Mouse (Mus musculus) stomach, postnatal 0 days (tissue): ENCODE measurements around the gene Dact2. TPM values are rescaled to one million over a fixed set of nuclear protein-coding genes. Genes with fewer than 3 reads are reported as not detected.

ENCODE experiments used
- ATAC-seq: fragments of 200-750 bp; cut with Nextera tagmentation; 2 replicates; pipeline ENCODE4 v1.8.0; 2017; ENCODE audit not compliant: low FRiP score, low TSS enrichment
- DNase-seq: peaks from one replicate; pipeline ENCODE4 v3.0.0-alpha.2; 2016; ENCODE audit warnings: low spot score
- H3K27ac ChIP-seq: fragments of 300-500 bp; sonication (generic); replicated peaks from 2 replicates; pipeline ENCODE4 v1.5.1; 2014; ENCODE audit warnings: mild to moderate bottlenecking, control low read depth
- H3K27me3 ChIP-seq: fragments of 300-500 bp; sonication (generic); 2 replicates; pipeline ENCODE4 v1.6.1; 2014; ENCODE audit warnings: low read length; ENCODE audit not compliant: control insufficient read depth, insufficient read depth
- H3K36me3 ChIP-seq: fragments of 300-500 bp; sonication (generic); 2 replicates; pipeline ENCODE4 v1.6.1; 2014; ENCODE audit warnings: low read length, mixed read lengths; ENCODE audit not compliant: control insufficient read depth, insufficient read depth
- H3K4me1 ChIP-seq: fragments of 300-500 bp; sonication (generic); replicated peaks from 2 replicates; pipeline ENCODE4 v1.6.1; 2014; ENCODE audit warnings: antibody characterized with exemption; ENCODE audit not compliant: control insufficient read depth, insufficient read depth
- H3K4me2 ChIP-seq: fragments of 300-500 bp; sonication (generic); replicated peaks from 2 replicates; pipeline ENCODE4 v1.6.1; 2014; ENCODE audit warnings: low read depth, mild to moderate bottlenecking, control low read depth, moderate library complexity
- H3K4me3 ChIP-seq: fragments of 300-500 bp; sonication (generic); 2 replicates; pipeline ENCODE4 v1.5.1; 2014; ENCODE audit warnings: low read depth, low read length, control low read depth
- H3K9ac ChIP-seq: fragments of 300-500 bp; sonication (generic); 2 replicates; pipeline ENCODE4 v1.6.1; 2014; ENCODE audit warnings: mild to moderate bottlenecking, low read length, control low read depth, mixed read lengths
- H3K9me3 ChIP-seq: fragments of 300-500 bp; sonication (generic); 2 replicates; pipeline ENCODE4 v1.6.1; 2016; ENCODE audit warnings: low read length; ENCODE audit not compliant: control insufficient read depth
- CTCF ChIP-seq: IDR thresholded peaks from 2 replicates; pipeline ENCODE4 v1.5.1; 2016; ENCODE audit warnings: antibody characterized with exemption, low read depth, mild to moderate bottlenecking, moderate library complexity
- EP300 ChIP-seq: optimal IDR thresholded peaks from 2 replicates; pipeline ENCODE3; 2016; ENCODE audit warnings: antibody characterized with exemption
- WGBS: fragments of 180-500 bp; shearing (Covaris S2); extraction: QIAGEN DNeasy Blood & Tissue Kit; methylation state at CpG from one replicate; pipeline ENCODE4 v1.1.7; 2014; 5-methylcytosine and 5-hydroxymethylcytosine counted together
- polyA plus RNA-seq: library from polyadenylated mRNA; unstranded; fragments of >200 nt; fragmentation: Nextera tagmentation; extraction: Ambion mirVana; gene quantifications from 2 replicates; pipeline ENCODE4 v1.2.1, GENCODE M21; 2015

The Dact2 gene
- polyA plus RNA-seq, 1 experiment from 2014 or later: 1.8 TPM

DNA sequence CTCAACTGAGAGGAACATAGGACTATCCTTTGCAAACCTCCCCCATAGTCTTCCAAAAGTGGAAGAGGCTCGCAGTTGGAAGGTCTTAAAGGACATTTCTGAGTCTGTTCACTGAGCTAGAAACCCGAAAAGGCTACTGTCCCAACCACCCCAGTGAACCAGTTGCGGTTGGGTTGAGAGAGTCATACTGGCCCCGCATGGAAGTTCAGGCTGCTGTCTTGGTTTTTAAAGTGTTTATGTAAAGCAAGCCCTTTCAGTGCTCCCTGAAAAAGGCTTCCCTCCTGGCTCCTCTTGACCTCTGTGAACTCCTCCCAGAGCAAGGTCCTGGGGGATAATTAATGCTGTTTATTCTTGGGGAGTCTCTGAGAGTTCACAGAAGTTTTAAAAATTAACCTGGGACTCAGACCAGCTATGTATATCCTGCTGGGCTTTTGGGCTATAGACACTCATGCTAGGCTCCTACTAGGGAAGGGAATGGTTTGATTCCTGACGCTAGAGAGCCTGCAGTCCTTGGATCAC is 33.1 kb downstream of the Dact2 start:
- ATAC-seq (no peak), DNase-seq (no peak)
- Histone ChIP-seq H3K4me2 (no peak overlapping the region), H3K4me3 (no peak overlapping the region), H3K27me3 (no peaks in the 10 kb centered on the region), H3K27ac (no peak overlapping the region), H3K9me3 (no peaks in the 10 kb centered on the region), H3K4me1 (peaks cover 2% of the 10 kb centered on the region; the same call in 1 of the 2 replicates), H3K36me3 (no peaks in the 10 kb centered on the region), H3K9ac (no peak overlapping the region)
- 51% methylated on average over 5 of the region's 5 CpGs for WGBS
- TF ChIP-seq EP300 (no peak), CTCF (no peak)

DNA sequence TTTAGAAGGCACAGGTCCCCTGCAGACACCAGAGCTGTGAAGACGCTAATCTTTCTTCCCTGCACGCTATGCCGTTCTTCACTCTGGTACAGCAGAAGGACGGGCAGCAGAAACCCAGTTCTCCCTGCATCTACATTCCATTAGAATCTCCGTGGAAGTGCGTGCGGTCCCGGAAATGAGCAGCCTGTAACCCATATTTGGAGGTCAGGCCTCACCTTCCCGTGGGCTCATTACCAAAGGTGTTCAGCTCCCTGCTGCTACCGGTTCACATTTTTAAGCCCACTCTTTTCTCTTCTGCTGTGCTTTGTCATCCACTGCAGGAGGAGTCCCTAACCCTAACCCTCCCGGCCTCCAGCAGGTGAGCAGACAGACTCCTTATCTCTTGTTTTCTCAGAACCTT is 34.7 kb downstream of the Dact2 start:
- no peaks in the 10 kb centered on the region for H3K36me3 ChIP-seq
- H3K4me2 ChIP-seq: no peak overlapping the region
- H3K4me1 ChIP-seq: peaks cover 2% of the 10 kb centered on the region; the same call in 1 of the 2 replicates
- H3K9ac ChIP-seq: no peak overlapping the region
- ATAC-seq (no peak), DNase-seq (no peak)
- no peak overlapping the region for H3K27ac ChIP-seq
- 62% methylated on average over 11 of the region's 11 CpGs for WGBS
- TF ChIP-seq CTCF: no peak
- no peak for TF ChIP-seq EP300
- no peak overlapping the region for H3K4me3 ChIP-seq
- no peaks in the 10 kb centered on the region for H3K9me3 ChIP-seq
- H3K27me3 ChIP-seq: no peaks in the 10 kb centered on the region

DNA sequence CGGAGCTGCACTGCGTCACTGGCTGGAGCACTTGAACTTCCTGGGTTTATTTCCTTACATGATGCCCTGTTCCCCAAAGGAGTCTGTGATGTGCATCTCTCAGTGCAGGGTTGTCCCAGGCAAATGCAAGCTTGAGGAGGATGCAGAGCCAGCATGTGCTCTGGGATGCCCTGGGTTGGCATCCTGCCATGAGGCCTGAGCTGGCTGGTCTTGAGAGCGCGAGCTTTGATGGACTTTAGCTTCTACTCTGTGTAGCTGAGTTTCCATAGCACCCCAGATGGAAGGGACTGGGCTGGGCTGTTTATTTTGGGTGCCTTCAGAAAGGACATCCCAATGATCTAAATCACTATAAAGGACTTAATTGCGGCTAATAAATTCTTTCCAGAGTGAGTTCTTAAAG is 36.5 kb downstream of the Dact2 start:
- 54% methylated on average over 5 of the region's 5 CpGs for WGBS
- Histone ChIP-seq H3K4me3 (no peak overlapping the region), H3K27ac (no peak overlapping the region), H3K4me1 (0 out of 2 replicates have a peak, but pooled peaks cover under 1% of the 10 kb centered on the region), H3K4me2 (no peak overlapping the region), H3K27me3 (no peaks in the 10 kb centered on the region), H3K36me3 (no peaks in the 10 kb centered on the region), H3K9me3 (no peaks in the 10 kb centered on the region), H3K9ac (no peak overlapping the region)
- peak; percentile 26 for DNase-seq
- TF ChIP-seq EP300 (no peak), CTCF (no peak)
- peak; percentile 34; the same call in 1 of the 2 replicates for ATAC-seq

GRCm38 (mm10) chr17:14166746-14167432 is 37.2 kb downstream of the Dact2 start:
- TF ChIP-seq EP300 (no peak), CTCF (no peak)
- no peak for ATAC-seq
- no peak overlapping the region for H3K4me2 ChIP-seq
- H3K27me3 ChIP-seq: no peaks in the 10 kb centered on the region
- H3K4me3 ChIP-seq: no peak overlapping the region
- no peaks in the 10 kb centered on the region for H3K9me3 ChIP-seq
- no peaks in the 10 kb centered on the region for H3K4me1 ChIP-seq
- no peak for DNase-seq
- no peak overlapping the region for H3K27ac ChIP-seq
- WGBS: 42% methylated on average over 6 of the region's 6 CpGs
- no peak overlapping the region for H3K9ac ChIP-seq
- no peaks in the 10 kb centered on the region for H3K36me3 ChIP-seq

GRCm38 (mm10) chr17:14165934-14166610 is 38.0 kb downstream of the Dact2 start:
- TF ChIP-seq CTCF (no peak), EP300 (no peak)
- 53% methylated on average over 9 of the region's 9 CpGs for WGBS
- DNase-seq: no peak
- Histone ChIP-seq H3K27me3 (no peaks in the 10 kb centered on the region), H3K4me2 (no peak overlapping the region; the same call in 1 of the 2 replicates), H3K9ac (no peak overlapping the region), H3K9me3 (no peaks in the 10 kb centered on the region), H3K4me1 (no peaks in the 10 kb centered on the region), H3K27ac (no peak overlapping the region), H3K4me3 (no peak overlapping the region), H3K36me3 (no peaks in the 10 kb centered on the region)
- no peak for ATAC-seq

- TF ChIP-seq CTCF: no peak
- TF ChIP-seq EP300: no peak
- H3K4me3 ChIP-seq: no peak overlapping the region
- no peaks in the 10 kb centered on the region for H3K4me1 ChIP-seq
- H3K9me3 ChIP-seq: no peaks in the 10 kb centered on the region
- no peaks in the 10 kb centered on the region for H3K36me3 ChIP-seq
- H3K9ac ChIP-seq: no peak overlapping the region
- H3K27ac ChIP-seq: no peak overlapping the region
- ATAC-seq (no peak; the same call in 1 of the 2 replicates), DNase-seq (no peak)
- WGBS: 11% methylated on average over 10 of the region's 10 CpGs
- no peaks in the 10 kb centered on the region for H3K27me3 ChIP-seq
- no peak overlapping the region; the same call in 1 of the 2 replicates for H3K4me2 ChIP-seq
Measured at GRCm38 (mm10) chr17:14165332-14165876, 38.7 kb downstream of the Dact2 start.
